Mouse (Mus musculus): ENCODE measurements around the gene Gcnt1.

DNA sequence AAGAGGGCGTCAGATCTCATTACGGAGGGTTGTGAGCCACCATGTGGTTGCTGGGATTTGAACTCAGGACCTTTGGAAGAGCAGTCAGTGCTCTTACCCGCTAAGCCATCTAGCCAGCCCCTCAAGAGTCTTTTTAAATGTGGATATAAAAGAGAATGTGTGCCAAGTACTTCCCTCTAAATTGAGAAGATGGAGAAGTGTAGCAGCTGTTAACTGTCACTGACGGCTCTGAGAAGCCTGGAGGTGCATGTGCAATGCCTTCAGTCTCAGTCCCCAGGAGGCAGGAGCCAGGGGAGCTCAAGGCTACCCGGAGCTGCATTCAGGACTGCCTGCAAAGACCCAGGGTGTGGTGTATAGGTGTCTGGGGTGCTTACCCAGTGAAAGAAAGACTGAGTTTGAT lies 25.3 kb upstream of the Gcnt1 start:
- TF ChIP-seq EP300 (IDR thresholded peaks at IDR 0.05; ENCODE audit: insufficient read depth, low read depth, low read length) (no peak), CTCF (IDR thresholded peaks at IDR 0.05) (0 out of 2 replicates have a peak, but pooled peaks have one; percentile 18)

All from heart, adult 2 months (tissue).